Mouse (Mus musculus): ENCODE data around the gene Gatd1. TPM values are rescaled to one million over a fixed set of nuclear protein-coding genes. Genes with fewer than 3 reads are reported as not detected.
"Not testable (repeated sequence)": the region's sequence is repeated elsewhere in the genome, so short reads cannot be mapped to it uniquely, and the experiment has no call there.

Gatd1 gene
- polyA plus RNA-seq, 1 experiment from 2014 or later, result 60.6 TPM

DNA sequence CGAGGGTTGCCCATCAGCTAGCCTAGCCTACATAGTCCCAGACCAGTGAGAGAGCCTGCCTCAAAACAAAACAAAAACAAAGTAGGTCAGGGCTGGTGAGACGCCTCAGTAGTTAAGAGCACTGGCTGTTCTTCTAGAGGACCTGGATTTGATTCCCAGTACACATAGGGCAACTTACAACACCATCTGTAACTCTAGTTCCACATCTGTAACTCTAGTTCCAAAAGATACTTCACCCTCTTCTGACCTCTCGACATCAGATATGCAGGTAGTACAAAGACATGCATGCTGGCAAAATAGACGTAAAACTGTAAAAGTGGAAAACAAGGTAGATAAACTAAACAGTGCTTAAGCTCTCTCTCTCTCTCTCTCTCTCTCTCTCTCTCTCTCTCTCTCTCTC lies 9.9 kb upstream of the Gatd1 start:
- Histone ChIP-seq H3K27me3 (no peaks in the 10 kb centered on the region), H3K4me1 (replicated peaks) (peaks cover 6% of the 10 kb centered on the region), H3K9me3 (no peaks in the 10 kb centered on the region), H3K36me3 (peaks cover 7% of the 10 kb centered on the region; the same call in 1 of the 2 replicates), H3K9ac (replicated peaks) (no peak overlapping the region), H3K4me2 (no peak overlapping the region), H3K4me3 (replicated peaks) (no peak overlapping the region), H3K27ac (no peak overlapping the region)
- WGBS, result 72% methylated on average over 4 of the region's 4 CpGs
- no peak for ATAC-seq (ENCODE audit: insufficient number of reproducible peaks, insufficient read depth, low FRiP score, low TSS enrichment, low read depth)

DNA sequence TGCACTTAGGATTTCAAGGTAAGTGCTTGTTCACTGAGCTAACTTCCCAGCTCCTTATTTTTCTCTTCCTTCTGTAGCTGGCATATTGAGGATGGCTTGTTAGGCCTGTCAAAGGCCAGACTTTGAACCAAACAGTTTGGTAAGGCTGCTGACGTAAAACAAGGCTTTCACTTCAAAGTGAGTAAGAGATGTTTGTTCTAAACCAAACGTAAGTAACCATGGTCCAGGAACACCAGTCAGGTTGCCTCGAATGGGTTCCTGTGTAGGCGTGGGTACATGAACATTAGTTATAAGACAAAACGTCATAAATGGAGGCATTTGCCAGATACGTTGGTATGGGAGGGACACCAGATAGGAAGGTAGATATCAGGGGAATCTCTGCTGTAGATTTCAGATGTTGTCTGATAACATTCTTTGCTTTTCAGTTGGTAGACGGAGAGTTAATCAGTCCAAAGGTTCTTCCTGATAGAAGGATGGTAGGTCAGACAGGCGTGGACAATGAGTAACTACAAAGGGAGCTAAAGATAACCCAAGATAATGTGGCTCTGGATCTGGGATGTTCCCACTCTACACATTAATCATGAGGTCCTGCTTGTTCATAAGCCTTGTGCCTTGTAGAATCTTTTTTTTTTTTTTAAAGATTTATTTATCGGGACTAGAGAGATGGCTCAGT lies 6.2 kb upstream of the Gatd1 start:
- Histone ChIP-seq H3K4me3 (replicated peaks) (no peak overlapping the region), H3K27me3 (0 out of 2 replicates have a peak, but pooled peaks cover 3% of the 10 kb centered on the region), H3K9me3 (no peaks in the 10 kb centered on the region), H3K9ac (replicated peaks) (no peak overlapping the region), H3K4me1 (replicated peaks) (peaks cover 5% of the 10 kb centered on the region; the same call in 1 of the 2 replicates), H3K36me3 (no peaks in the 10 kb centered on the region), H3K4me2 (no peak overlapping the region), H3K27ac (no peak overlapping the region)
- no peak for ATAC-seq (ENCODE audit: insufficient number of reproducible peaks, insufficient read depth, low FRiP score, low TSS enrichment, low read depth)
- 78% methylated on average over 9 of the region's 9 CpGs for WGBS

DNA sequence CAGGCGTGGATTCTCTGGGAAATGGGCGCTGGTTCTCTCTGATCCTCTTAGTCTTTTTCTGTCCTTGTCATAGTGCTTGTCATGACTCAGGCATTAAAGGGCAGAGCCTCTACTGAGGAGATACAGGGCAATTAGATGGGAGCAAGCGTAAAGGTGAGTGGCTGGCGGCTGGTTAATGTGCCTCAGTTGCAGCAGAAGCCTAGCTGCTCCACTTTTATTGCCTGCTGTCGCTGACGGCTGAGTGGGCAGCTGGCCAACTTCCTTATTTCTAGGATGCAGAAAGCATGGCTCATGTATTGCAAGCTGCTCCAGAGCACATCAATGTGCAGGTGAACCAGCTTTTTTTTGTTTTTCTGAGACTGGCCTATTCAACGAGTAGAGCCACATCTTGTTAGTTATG lies 5.0 kb upstream of the Gatd1 start:
- no peak for ATAC-seq (ENCODE audit: insufficient number of reproducible peaks, insufficient read depth, low FRiP score, low TSS enrichment, low read depth)
- no peak overlapping the region for H3K4me3 ChIP-seq (replicated peaks)
- H3K36me3 ChIP-seq, result no peaks in the 10 kb centered on the region
- no peak overlapping the region for H3K27ac ChIP-seq
- 0 out of 2 replicates have a peak, but pooled peaks cover 3% of the 10 kb centered on the region for H3K27me3 ChIP-seq
- no peaks in the 10 kb centered on the region for H3K9me3 ChIP-seq
- H3K4me1 ChIP-seq (replicated peaks), result peaks cover 5% of the 10 kb centered on the region; the same call in 1 of the 2 replicates
- no peak overlapping the region for H3K9ac ChIP-seq (replicated peaks)
- H3K4me2 ChIP-seq, result no peak overlapping the region
- 48% methylated on average over 7 of the region's 7 CpGs for WGBS

DNA sequence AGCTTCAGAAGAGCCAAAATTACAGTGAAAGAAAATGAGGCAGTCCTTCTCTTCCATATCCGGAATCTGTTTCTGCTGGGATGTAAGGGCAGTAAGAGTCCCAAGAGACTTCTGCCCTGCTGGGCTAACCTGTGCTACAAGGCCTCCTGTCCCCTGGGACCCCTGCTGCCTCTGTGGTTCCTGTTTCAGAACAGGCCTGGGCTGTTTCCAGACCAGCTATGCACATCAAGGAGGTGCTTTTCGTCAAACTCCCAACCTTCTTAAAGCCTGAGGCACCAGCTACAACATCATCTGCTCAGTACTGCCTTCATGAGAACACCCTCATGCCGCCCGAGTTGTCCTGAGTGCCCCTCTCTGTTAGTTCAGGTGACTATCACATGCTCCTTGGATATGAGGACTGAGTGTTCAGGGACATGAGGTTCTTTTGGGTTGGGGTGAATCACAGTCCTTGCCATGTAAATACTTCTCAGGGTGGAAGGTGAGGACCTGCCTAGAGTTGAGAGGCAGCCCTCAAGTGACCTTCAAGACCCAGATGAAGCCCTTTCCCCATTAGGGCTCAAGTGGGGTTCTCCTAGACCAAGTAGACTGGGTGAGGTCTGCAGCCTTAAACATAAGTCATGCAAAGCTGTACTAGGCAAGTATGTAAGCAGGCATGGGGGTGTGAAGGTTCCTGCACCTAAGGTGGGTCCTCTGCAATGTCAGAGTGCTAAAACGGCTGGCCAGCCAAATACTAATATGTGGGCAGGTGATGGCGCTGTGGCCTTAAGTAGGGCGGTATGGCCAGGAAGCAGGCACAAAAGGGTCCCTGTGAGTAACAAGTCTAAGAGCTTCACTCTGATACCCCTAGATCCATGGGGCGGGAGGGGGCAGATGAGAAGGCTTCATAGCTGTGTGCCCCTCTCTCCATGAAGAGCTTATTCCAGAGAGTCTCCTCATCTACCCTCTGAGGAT lies 4.1 kb upstream of the Gatd1 start:
- Histone ChIP-seq H3K9me3 (no peaks in the 10 kb centered on the region), H3K4me2 (no peak overlapping the region), H3K4me1 (replicated peaks) (peaks cover 9% of the 10 kb centered on the region; the same call in 1 of the 2 replicates), H3K27ac (no peak overlapping the region), H3K4me3 (replicated peaks) (no peak overlapping the region), H3K9ac (replicated peaks) (no peak overlapping the region), H3K36me3 (no peaks in the 10 kb centered on the region), H3K27me3 (0 out of 2 replicates have a peak, but pooled peaks cover 3% of the 10 kb centered on the region)
- ATAC-seq (ENCODE audit: insufficient number of reproducible peaks, insufficient read depth, low FRiP score, low TSS enrichment, low read depth), result no peak
- WGBS, result 73% methylated on average over 8 of the region's 8 CpGs

DNA sequence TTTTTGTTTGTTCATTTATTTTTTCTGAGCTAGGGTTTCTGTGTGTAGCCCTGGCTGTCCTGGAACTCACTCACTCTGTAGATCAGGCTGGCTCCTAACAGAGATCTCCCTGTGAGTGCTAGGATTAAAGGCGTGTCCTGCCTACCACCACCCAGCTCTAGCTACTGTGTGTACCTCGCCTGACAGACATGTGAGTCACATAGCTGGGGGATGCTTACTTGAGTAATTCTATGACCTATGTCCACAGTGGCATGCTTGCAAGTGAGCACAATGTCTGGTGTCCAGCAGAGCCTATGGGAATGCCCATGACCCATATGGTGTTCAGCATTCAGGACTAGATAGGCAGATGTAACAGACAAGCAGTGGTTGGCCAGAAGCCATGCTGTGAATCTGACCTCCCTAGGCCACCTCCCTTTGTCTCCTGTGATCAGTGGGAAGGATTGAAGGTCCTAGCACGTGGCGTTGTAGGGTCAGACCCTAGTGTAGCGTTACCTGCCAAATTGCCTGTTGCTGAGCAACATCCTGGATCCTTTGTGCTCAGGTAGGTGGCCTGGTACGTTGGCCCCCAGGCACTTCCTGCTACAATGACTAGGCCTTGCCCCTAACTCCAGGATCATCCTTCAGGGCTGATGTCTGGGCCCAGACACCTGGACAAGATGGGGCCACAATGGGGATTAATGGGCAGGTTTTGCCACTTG lies 2.4 kb upstream of the Gatd1 start:
- H3K27me3 ChIP-seq, result 0 out of 2 replicates have a peak, but pooled peaks cover 3% of the 10 kb centered on the region
- peaks cover 7% of the 10 kb centered on the region; the same call in 1 of the 2 replicates for H3K36me3 ChIP-seq
- no peaks in the 10 kb centered on the region for H3K9me3 ChIP-seq
- no peak overlapping the region for H3K4me2 ChIP-seq
- H3K4me3 ChIP-seq (replicated peaks), result no peak overlapping the region
- H3K9ac ChIP-seq (replicated peaks), result no peak overlapping the region
- ATAC-seq (ENCODE audit: insufficient number of reproducible peaks, insufficient read depth, low FRiP score, low TSS enrichment, low read depth), result no peak
- no peak overlapping the region for H3K27ac ChIP-seq
- WGBS, result 86% methylated on average over 6 of the region's 6 CpGs
- H3K4me1 ChIP-seq (replicated peaks), result peaks cover 13% of the 10 kb centered on the region; the same call in 1 of the 2 replicates

DNA sequence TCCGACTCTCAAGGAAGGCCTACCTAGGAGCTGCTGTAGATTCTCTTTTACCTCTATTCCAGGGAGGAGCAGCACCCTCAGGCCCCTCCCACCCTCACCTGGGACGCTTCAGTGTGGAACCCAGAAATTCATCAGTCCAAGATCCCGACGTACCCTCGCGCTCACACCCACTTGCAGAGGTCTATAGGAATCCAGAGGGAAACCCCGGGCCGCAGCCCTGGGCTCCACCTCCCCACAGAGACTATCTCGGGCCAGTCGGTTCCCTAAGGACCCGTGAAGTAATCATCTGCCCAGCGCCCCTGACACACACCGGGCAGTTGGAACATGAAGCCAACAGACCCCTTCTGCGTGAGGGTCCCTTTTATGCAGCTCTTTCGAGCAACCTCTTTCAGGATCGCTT lies 605 bp downstream of the Gatd1 start:
- Histone ChIP-seq H3K36me3 (peaks cover 37% of the 10 kb centered on the region), H3K27ac (peak overlapping the region; percentile 82), H3K9ac (replicated peaks) (peak overlapping the region; percentile 86), H3K4me3 (replicated peaks) (peak overlapping the region; percentile 80), H3K27me3 (0 out of 2 replicates have a peak, but pooled peaks cover 3% of the 10 kb centered on the region), H3K4me2 (peak overlapping the region; percentile 92), H3K9me3 (no peaks in the 10 kb centered on the region), H3K4me1 (replicated peaks) (peaks cover 8% of the 10 kb centered on the region)
- peak; percentile 5; the same call in 1 of the 2 replicates for ATAC-seq (ENCODE audit: insufficient number of reproducible peaks, insufficient read depth, low FRiP score, low TSS enrichment, low read depth)
- 3% methylated on average over 16 of the region's 16 CpGs for WGBS

DNA sequence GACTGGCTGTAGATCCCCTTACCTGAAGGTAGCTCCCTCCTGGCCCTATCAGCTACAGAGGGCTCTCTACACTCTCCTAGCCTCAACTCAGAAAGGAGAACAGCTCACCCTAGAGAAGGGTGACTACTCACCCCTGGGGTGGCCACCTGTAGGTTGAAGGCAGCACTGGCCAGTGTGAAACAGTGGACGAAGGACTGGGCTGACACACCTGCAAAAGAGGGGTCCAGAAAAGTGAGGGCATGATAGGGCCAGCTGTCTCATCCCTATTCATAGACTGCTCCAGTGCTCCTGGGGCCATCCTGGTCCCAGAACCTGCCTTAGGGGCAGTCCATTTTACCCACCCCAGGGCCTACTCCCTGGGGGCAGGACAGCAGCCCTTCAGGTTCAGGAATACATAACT lies 2.3 kb downstream of the Gatd1 start:
- Histone ChIP-seq H3K9me3 (no peaks in the 10 kb centered on the region), H3K9ac (replicated peaks) (no peak overlapping the region), H3K4me2 (no peak overlapping the region), H3K27ac (no peak overlapping the region), H3K36me3 (peaks cover 47% of the 10 kb centered on the region), H3K4me3 (replicated peaks) (no peak overlapping the region), H3K27me3 (no peaks in the 10 kb centered on the region), H3K4me1 (replicated peaks) (peaks cover 8% of the 10 kb centered on the region)
- no peak for ATAC-seq (ENCODE audit: insufficient number of reproducible peaks, insufficient read depth, low FRiP score, low TSS enrichment, low read depth)
- whole genome bisulfite sequencing, result 76% methylated on average over 1 of the region's 1 CpGs

DNA sequence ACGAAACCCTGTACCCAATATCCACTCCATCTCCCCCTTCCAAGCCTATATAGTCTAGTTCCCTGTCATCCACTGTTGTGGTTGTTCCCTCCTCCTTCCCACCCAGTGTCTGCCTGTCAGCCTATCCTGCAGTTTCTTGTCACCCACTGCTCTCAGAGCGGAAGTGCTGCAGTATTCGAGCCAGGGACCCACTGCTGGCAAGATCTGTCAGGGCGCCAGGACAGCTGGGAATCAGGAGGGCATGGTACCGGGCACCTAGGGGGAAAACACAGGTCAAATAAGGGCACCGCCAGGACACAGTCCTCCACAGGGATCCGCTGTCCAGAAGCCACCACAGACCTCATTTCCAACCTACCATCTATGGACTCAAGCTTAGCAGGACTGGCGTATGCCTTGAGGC lies 3.3 kb downstream of the Gatd1 start:
- no peak overlapping the region for H3K4me3 ChIP-seq (replicated peaks)
- 86% methylated on average over 8 of the region's 8 CpGs for WGBS
- no peaks in the 10 kb centered on the region for H3K9me3 ChIP-seq
- no peak for ATAC-seq (ENCODE audit: insufficient number of reproducible peaks, insufficient read depth, low FRiP score, low TSS enrichment, low read depth)
- H3K27ac ChIP-seq, result no peak overlapping the region
- peaks cover 47% of the 10 kb centered on the region for H3K36me3 ChIP-seq
- no peak overlapping the region for H3K4me2 ChIP-seq
- H3K27me3 ChIP-seq, result no peaks in the 10 kb centered on the region
- H3K9ac ChIP-seq (replicated peaks), result no peak overlapping the region
- H3K4me1 ChIP-seq (replicated peaks), result peaks cover 8% of the 10 kb centered on the region

DNA sequence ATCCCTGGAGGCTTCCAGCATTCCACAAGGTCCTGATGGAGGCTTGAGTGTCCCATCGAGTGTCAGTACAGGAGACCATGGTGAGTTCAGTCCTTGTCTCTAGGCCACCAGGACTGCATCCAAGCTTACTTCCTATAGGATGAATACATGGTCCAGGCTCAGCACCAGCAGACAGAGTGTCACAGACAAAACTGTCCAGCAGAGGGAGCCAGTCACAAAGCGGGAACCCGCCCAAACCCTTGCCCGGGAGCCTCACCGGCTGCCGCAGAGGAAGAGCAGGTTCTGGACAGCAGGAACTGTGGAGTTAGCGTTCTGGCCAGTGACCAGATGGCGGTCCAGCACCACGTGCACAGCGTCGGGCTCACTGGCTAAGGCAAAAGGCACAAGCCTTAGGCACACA lies 5.1 kb downstream of the Gatd1 start:
- peaks cover 51% of the 10 kb centered on the region for H3K36me3 ChIP-seq
- peaks cover 8% of the 10 kb centered on the region for H3K4me1 ChIP-seq (replicated peaks)
- 0 out of 2 replicates have a peak, but pooled peaks have one; percentile 17 for ATAC-seq (ENCODE audit: insufficient number of reproducible peaks, insufficient read depth, low FRiP score, low TSS enrichment, low read depth)
- H3K9me3 ChIP-seq, result no peaks in the 10 kb centered on the region
- H3K4me3 ChIP-seq (replicated peaks), result no peak overlapping the region
- no peak overlapping the region for H3K4me2 ChIP-seq
- no peak overlapping the region for H3K27ac ChIP-seq
- no peaks in the 10 kb centered on the region for H3K27me3 ChIP-seq
- H3K9ac ChIP-seq (replicated peaks), result no peak overlapping the region
- 16% methylated on average over 11 of the region's 11 CpGs for WGBS

DNA sequence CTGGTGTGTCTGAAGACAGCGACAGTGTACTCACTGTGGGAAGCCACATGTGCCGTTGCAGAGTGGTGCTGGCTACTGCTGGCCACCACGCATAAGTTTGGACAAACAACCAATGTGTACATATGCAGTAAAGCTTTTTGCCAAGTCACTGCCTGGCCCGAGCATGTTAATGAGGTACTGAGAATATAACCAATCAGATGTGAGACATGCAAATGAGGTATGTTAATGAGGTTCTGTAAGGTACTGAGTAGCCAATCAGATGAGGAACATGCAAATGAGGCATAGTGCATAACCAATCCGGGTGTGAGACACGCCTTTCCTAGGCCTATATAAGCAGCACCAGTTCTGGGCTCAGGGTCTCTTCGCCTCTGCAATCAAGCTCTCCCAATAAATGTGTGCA lies 6.3 kb downstream of the Gatd1 start:
- H3K27me3 ChIP-seq; H3K27ac ChIP-seq; H3K4me1 ChIP-seq (replicated peaks); H3K9me3 ChIP-seq; H3K9ac ChIP-seq (replicated peaks); ATAC-seq (ENCODE audit: insufficient number of reproducible peaks, insufficient read depth, low FRiP score, low TSS enrichment, low read depth); H3K4me3 ChIP-seq (replicated peaks); H3K4me2 ChIP-seq: not testable (repeated sequence)
- H3K36me3 ChIP-seq, result peaks cover 61% of the 10 kb centered on the region
- 96% methylated on average over 7 of the region's 7 CpGs for WGBS

DNA sequence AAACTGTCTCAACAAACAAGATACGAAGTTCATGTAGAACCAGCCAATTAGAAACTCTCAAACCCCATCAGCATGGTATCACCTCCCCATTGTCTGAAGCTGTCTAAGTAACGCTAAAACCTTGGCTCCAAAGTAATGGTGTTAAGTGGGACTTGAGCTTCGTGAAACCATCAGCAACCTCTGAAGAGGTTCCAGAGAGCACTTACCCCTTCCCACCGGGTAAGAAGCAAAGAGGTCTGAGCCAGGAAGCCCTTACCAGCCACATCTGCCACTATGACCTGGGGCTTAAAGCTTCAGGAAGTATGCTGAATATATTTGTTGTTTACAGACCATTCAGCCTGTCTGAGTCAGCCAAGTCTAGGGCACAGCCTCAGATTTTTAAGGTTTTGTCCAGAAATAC lies 8.5 kb downstream of the Gatd1 start:
- WGBS, result 85% methylated on average over 4 of the region's 4 CpGs

More for the DNA sequence above, 8.5 kb downstream of the Gatd1 start:
- ATAC-seq (ENCODE audit: insufficient number of reproducible peaks, insufficient read depth, low FRiP score, low TSS enrichment, low read depth), result no peak
- peaks cover 67% of the 10 kb centered on the region for H3K36me3 ChIP-seq
- H3K27me3 ChIP-seq, result no peaks in the 10 kb centered on the region
- no peaks in the 10 kb centered on the region for H3K9me3 ChIP-seq
- no peak overlapping the region for H3K9ac ChIP-seq (replicated peaks)
- no peak overlapping the region for H3K4me2 ChIP-seq
- no peak overlapping the region for H3K4me3 ChIP-seq (replicated peaks)
- H3K27ac ChIP-seq, result no peak overlapping the region
- no peaks in the 10 kb centered on the region; the same call in 1 of the 2 replicates for H3K4me1 ChIP-seq (replicated peaks)
